Mouse (Mus musculus): ENCODE measurements at regions not wholly inside any gene's neighbourhood (a gene's known extent, or its start where the extent isn't known, plus 50 kb on each side); places are given as distances from the start of the nearest gene placed in this dataset.

GRCm38 (mm10) chr14:120853643-120854042, 57.4 kb upstream of the Ipo5 start:
- no peak for DNase-seq (ENCODE audit: low spot score)
- intact Hi-C loops (cut with DNase I) = no loop called here

DNA sequence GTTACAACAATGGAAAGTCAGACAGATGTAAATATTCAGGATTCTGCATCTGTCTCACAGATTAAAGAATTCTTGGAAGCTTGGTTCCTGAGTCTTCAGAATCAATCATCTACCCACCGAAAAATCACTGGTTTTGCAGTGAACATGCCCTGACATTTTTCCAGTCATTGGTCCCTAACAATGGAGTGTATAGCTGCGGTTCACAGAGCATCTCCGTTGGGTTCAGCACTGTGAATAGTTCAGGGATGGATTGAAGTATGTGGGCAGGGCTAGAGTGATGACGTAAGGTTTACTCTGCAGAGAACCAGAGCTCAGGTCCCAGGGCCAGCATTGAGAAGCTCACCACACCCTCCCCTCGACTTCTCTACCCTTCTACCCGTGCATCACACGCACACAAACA, 56.5 kb upstream of the Ipo5 start:
- no peak for DNase-seq (ENCODE audit: low spot score)
- intact Hi-C loops (cut with DNase I) = no loop called here

DNA sequence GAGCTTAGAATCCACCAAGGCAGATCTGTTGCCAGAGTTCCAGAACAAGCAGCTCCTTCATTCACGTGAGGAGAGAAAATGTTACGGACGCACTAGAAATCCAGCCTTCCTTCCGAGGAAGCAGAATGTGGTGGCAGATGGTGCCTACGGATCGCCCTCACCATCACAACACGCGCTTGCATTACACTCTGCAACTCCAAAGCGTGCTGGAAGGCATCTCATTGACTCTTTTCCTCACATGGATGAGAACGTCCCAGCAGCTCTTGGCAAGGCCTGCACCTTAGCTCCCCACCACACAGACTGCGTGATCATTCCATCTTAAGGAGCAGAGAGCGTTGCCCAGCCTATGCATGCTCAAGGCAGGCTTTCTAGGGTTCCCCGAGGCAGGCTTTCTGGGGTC, 55.8 kb upstream of the Ipo5 start:
- intact Hi-C loops (cut with DNase I) = no loop called here
- DNase-seq (ENCODE audit: low spot score) = no peak

Data from heart, postnatal 25 days (tissue).